Mouse (Mus musculus): ENCODE data around the gene Mnat1.

Mnat1 gene

DNA sequence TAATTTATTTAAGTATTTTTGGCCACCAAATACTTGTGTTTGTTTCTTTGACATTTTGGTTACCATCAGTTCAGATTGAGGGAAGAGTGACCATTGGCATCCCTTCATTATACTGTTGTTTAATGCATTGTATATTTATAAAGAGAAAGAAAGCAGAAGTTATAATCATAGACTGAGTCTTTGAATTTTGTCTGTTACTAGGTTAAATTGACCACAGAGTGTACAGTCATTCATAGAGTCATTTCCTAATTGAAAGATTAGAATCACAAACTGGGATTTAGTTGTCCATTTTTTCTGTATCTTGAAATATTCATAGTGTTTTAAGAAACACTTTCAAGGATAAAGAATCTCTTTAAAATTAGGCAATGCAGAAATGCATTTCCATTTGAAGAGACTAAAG lies 108.0 kb downstream of the Mnat1 start:
- no peak for DNase-seq (ENCODE audit: low read depth)

GRCm38 (mm10) chr12:73232586-73232985 lies 109.1 kb downstream of the Mnat1 start:
- DNase-seq (ENCODE audit: low read depth) = no peak

DNA sequence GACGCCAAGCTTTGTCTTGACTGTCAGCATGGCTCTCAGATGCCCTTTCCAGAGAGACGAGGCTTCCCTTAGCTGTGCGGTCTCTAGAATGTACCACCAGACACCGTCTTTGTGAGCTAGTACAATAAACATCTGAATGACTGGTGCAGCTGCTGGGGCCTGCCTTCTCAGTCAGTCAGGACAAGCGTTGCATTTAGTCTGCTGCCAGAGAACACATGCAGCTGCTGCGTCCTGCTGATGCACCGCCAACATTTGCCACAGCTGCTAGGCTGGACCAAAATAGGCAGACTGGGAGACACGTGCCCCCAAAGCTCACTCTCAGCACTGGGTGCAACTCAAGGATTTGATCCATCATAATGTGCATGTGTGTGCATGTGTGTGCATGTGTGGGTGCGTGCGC lies 118.4 kb downstream of the Mnat1 start:
- no peak for DNase-seq (ENCODE audit: low read depth)

DNA sequence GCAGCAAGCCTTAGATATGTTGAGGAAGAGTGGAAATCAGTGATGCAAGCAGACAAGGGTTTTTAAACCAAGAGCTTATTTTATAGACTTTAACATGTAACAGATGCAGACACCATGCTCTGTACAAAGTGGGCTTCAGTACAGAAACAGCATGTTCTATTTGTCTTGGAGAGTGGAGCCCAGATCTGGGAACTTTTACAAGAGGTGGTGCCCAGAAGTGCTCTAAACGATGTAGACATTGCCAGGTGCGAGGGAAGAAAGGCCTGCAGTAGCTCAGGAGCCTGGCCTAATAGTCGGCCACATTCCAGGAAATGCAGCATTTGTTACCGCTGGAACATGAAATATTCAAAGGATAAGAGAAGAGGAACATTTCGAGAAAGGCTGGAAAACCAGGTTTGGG lies 122.2 kb downstream of the Mnat1 start:
- no peak for DNase-seq (ENCODE audit: low read depth)

- DNase-seq (ENCODE audit: low read depth) = no peak
Observed at GRCm38 (mm10) chr12:73255006-73255405, 131.5 kb downstream of the Mnat1 start.

DNA sequence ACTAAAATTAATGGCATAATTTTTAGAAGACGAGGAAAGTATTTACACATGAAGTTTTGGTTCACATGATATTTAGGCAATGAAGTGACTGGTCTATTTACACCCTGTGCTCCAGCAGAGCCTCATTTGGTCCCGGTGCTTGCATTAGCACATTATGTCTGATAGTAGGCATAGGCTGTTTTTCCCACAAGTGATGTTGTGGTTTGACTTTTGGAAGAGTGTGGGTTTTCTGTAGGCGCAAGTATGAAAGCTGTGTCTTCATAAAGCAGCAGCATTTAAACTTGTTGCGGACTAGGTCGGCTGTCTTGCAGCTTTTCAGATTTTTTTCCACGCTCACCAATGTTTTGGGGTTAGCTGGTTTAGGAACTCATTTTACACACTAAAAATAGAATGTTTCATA lies 135.8 kb downstream of the Mnat1 start:
- DNase-seq (ENCODE audit: low read depth) = no peak

DNA sequence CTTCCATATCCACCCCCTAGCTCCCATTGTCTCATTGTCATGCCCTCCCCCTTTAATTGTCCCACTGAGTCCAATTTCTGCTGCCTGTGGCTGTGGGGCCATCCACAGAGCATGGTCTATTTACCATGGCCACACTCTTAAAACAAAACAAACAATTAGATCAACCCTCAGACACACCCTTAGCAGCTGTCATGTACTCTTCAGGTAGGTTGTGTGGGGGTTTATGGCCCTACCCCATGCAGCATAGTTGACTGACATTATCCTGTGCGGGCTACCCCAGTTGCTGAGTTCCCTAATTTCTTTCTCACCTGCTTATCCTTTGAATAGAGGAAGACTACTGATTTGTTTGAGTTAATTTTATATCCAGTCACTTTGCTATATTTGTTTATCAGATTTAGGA lies 136.8 kb downstream of the Mnat1 start:
- DNase-seq (ENCODE audit: low read depth) = no peak

DNA sequence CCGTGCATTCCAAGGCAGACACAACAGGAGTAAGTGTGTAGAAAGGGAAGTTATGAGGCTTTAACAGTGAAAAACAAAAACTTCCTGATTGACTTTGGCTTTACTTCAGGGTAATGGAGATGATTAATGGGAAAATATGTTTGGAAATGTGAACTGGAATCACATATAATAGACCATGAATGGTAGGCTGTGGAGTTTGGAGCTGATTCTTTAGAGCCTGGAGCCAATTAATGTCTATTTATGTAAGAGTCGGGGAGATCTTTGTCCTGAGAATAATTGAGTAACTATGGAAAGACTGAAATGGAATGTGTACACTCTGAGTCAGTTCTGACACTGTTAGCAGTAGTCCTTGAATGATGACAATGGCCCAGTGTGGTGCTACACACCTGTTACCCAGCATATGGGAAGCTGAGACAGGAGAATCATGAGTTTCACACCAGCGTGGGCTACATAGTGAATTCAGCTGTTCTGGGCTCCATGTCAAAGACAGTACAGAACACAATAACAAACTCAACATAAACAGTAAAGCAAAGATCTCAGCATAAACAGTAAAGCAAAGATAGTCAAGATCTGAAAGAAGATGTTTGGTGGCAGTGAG lies 142.0 kb downstream of the Mnat1 start:
- DNase-seq (ENCODE audit: low read depth) = no peak

DNA sequence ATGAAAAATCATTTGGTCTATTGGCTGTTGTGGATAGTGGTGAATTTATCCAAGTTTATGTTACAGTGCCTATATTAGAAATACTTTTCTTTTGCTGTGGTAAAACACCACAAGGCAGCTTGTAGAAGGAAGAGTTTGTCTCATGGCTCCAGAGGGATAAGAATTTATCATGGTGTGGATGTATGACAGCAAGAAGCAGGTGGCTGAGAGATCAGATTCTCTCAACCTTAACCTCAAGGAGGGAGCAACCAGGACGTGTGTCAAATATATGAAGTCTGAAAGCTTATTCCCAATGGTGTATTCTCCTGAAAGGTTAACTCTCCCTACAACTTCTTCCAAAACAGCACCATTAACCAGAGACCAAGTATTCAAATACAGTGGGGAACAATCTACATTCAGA lies 143.1 kb downstream of the Mnat1 start:
- no peak for DNase-seq (ENCODE audit: low read depth)

GRCm38 (mm10) chr12:73268497-73268896 lies 145.0 kb downstream of the Mnat1 start:
- no peak for DNase-seq (ENCODE audit: low read depth)

DNA sequence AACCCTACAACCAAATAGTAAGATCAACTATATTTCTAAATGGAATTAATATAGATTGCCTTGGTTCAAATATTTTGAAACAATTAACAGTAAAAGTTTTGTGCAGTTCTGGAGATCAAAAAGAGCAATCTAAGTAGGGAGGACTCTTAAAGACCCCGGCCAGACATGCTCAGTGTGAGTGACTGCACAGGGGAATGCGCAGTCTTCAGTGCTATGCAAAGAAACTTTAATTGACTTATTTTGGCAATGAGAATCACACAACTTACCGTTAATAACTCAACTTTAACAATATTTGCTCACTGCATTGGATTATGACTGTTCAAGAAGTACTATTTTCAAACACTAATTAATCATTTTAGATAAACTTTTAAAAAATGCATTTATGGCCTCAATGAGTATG lies 146.0 kb downstream of the Mnat1 start:
- no peak for DNase-seq (ENCODE audit: low read depth)

- DNase-seq (ENCODE audit: low read depth) = no peak
Observed at GRCm38 (mm10) chr12:73269933-73270332, 146.4 kb downstream of the Mnat1 start.

DNA sequence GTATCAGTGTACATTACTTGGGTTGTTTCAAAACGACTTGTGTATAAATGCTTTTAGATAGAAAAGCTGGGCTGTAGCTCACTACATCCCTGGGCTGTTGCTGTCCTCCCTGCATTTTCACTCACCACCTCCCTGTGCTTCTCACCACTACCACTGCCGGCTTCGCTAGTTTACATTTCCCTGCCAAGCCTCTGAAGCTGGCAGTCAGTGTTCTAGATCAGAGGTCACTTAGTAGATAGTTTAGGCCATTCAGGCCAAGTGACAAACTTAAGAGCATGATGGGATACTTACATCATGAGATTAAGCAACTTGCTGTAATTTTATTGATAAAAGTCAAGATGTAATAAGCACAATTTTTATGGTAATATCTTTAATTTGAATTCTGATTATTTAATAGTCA lies 151.4 kb downstream of the Mnat1 start:
- DNase-seq (ENCODE audit: low read depth) = no peak

GRCm38 (mm10) chr12:73286287-73287092 lies 163.0 kb downstream of the Mnat1 start, which contains the start of the genes Trmt5 and Slc38a6:
Gene Trmt5 (minus strand): TSS chr12:73286710.
Gene Slc38a6 (plus strand): TSS chr12:73286779.
- DNase-seq (ENCODE audit: low read depth) = peak; percentile 77

DNA sequence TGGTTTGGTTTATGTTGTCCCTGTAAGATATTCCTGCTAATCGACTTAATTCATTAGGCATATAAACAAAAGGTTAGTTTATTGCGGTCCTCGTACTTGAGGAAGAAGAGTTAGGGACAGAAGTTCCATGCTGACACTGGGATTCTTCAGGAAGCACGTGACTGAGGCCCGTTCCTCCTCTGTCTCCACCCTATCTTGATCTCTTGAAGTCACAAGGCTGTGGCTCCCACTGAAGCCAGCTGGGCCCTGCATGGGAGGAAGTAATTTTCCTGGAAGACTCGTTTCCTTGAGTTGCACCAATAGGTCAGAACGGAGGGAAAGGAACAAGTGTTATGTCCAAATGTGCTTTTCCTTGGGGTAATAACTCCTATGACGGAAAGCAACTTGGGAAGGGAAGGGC lies 164.1 kb downstream of the Mnat1 start:
- DNase-seq (ENCODE audit: low read depth) = no peak

- DNase-seq (ENCODE audit: low read depth) = no peak
Observed at GRCm38 (mm10) chr12:73288626-73289025, 165.1 kb downstream of the Mnat1 start.

- no peak for DNase-seq (ENCODE audit: low read depth)
Observed at GRCm38 (mm10) chr12:73294884-73295283, 171.4 kb downstream of the Mnat1 start.

- no peak for DNase-seq (ENCODE audit: low read depth)
Observed at GRCm38 (mm10) chr12:73295505-73296140, 172.1 kb downstream of the Mnat1 start.

GRCm38 (mm10) chr12:73298621-73299020 lies 175.1 kb downstream of the Mnat1 start:
- no peak for DNase-seq (ENCODE audit: low read depth)

DNA sequence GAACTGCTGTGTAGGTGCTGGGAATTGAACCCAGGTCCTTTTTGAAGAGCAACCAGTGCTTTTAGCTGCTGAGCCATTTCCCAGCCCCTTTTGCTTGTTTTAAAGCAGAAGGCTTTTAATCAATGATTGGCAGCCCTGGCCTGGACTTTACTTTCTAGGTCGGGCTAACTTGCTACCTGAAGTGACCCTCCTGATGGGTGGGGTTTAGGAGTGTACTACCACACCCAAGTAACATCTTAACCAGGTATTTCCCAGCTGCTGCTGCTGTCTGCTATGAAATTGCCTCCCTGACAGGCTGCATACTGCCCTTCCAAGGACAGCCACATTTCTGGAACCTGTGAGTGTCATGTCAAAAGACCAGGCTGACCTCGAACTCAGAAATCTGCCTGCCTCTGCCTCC lies 177.0 kb downstream of the Mnat1 start:
- no peak for DNase-seq (ENCODE audit: low read depth)

DNA sequence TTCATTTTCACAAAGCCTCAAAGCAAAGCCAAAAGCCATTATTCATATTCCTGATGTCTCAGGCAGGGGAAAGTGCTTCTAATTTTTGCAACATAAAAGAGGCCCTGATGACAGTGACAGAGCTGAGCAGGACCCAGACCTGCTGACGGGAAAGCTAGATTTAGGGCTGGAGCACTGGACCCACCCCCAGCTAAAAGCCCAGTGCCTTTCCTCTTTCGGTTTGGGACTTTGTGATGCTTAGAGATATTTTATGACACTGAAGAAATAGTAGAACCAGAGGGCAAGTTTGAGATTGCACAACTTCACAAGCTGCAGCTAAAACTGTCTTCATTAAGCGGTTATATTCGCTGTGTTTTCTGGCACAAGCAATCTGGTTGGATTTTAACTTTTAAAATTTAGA lies 181.1 kb downstream of the Mnat1 start:
- no peak for DNase-seq (ENCODE audit: low read depth)

DNA sequence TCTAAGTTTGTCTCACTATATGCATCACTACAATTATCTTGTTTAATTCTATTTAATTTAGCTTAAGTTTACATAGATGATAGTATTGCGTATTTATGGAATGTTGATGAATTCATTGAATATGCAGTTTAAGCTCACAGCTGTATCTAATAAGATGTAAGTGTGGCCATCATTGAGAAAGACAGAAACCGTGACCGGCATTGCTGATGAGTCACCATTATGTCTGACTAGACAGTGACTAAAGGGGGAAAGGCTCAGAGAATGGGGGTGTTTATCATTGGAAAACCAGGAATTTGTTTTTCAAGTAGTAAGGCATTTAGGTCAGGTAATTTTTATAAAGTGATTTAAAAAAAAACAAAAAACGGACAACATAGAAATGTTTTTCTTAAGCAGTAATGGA lies 184.2 kb downstream of the Mnat1 start:
- no peak for DNase-seq (ENCODE audit: low read depth)

GRCm38 (mm10) chr12:73308711-73309110 lies 185.2 kb downstream of the Mnat1 start:
- no peak for DNase-seq (ENCODE audit: low read depth)

Measured in c-Kit-positive CD71-negative TER-119-negative erythroid progenitor cells, embryonic 14.5 days (primary cell).